Mouse (Mus musculus): ENCODE measurements at regions not wholly inside any gene's neighbourhood (a gene's known extent, or its start where the extent isn't known, plus 50 kb on each side); places are given as distances from the start of the nearest gene placed in this dataset.

- no peak for DNase-seq (ENCODE audit: low spot score)
Measured at GRCm38 (mm10) chr2:180404168-180404567, 51.9 kb upstream of the Slco4a1 start.

GRCm38 (mm10) chr2:180403621-180404020, 52.4 kb upstream of the Slco4a1 start:
- no peak for DNase-seq (ENCODE audit: low spot score)

GRCm38 (mm10) chr2:180402851-180403459, 53.1 kb upstream of the Slco4a1 start:
- no peak for DNase-seq (ENCODE audit: low spot score)

- no peak for DNase-seq (ENCODE audit: low spot score)
Measured at GRCm38 (mm10) chr2:180402433-180402832, 53.6 kb upstream of the Slco4a1 start.

- no peak for DNase-seq (ENCODE audit: low spot score)
Measured at GRCm38 (mm10) chr2:180401409-180402391, 54.3 kb upstream of the Slco4a1 start.

- DNase-seq (ENCODE audit: low spot score), result no peak
Measured at GRCm38 (mm10) chr2:180400514-180401019, 55.5 kb upstream of the Slco4a1 start.

- DNase-seq (ENCODE audit: low spot score), result peak; percentile 74
Measured at GRCm38 (mm10) chr2:180399651-180400513, 56.2 kb upstream of the Slco4a1 start.

GRCm38 (mm10) chr2:180398851-180399447, 57.1 kb upstream of the Slco4a1 start:
- DNase-seq (ENCODE audit: low spot score), result no peak

GRCm38 (mm10) chr2:180398481-180398754, 57.6 kb upstream of the Slco4a1 start:
- DNase-seq (ENCODE audit: low spot score), result no peak

GRCm38 (mm10) chr2:180397723-180398480, 58.1 kb upstream of the Slco4a1 start:
- no peak for DNase-seq (ENCODE audit: low spot score)

GRCm38 (mm10) chr2:180396664-180397377, 59.2 kb upstream of the Slco4a1 start:
- no peak for DNase-seq (ENCODE audit: low spot score)

GRCm38 (mm10) chr2:180396211-180396610, 59.8 kb upstream of the Slco4a1 start:
- DNase-seq (ENCODE audit: low spot score), result no peak

- no peak for DNase-seq (ENCODE audit: low spot score)
Measured at GRCm38 (mm10) chr2:180395279-180396034, 60.6 kb upstream of the Slco4a1 start.

GRCm38 (mm10) chr2:180392846-180393700, 58.6 kb upstream of the Gata5 start:
- no peak for DNase-seq (ENCODE audit: low spot score)

GRCm38 (mm10) chr2:180392298-180392697, 57.8 kb upstream of the Gata5 start:
- no peak for DNase-seq (ENCODE audit: low spot score)

- DNase-seq (ENCODE audit: low spot score), result no peak
Measured at GRCm38 (mm10) chr2:180391349-180391748, 56.9 kb upstream of the Gata5 start.

- DNase-seq (ENCODE audit: low spot score), result no peak
Measured at GRCm38 (mm10) chr2:180390216-180390996, 55.9 kb upstream of the Gata5 start.

- no peak for DNase-seq (ENCODE audit: low spot score)
Measured at GRCm38 (mm10) chr2:180389486-180389885, 55.0 kb upstream of the Gata5 start.

Data from MN1 (cell line).